Mouse (Mus musculus): ENCODE measurements around the gene Slc7a15. TPM values are rescaled to one million over a fixed set of nuclear protein-coding genes. Genes with fewer than 3 reads are reported as not detected.
A peak's percentile ranks its signal among the peaks of the same experiment; 100 is the strongest.

Slc7a15 gene
- polyA plus RNA-seq, 1 experiment: 0.16 TPM

GRCm38 (mm10) chr12:8510317-8510988 is 88.4 kb downstream of the Slc7a15 start:
- TF ChIP-seq POLR2A (IDR thresholded peaks at IDR 0.05; ENCODE audit: control insufficient read depth, extremely low read depth, insufficient read depth, low read length, poor library complexity) (no peak), CTCF (IDR thresholded peaks at IDR 0.05; ENCODE audit: borderline replicate concordance, control insufficient read depth, extremely low read depth, insufficient read depth, low read length, poor library complexity) (no peak)
- Histone ChIP-seq H3K4me3 (ENCODE audit: control insufficient read depth, insufficient read depth, low read length) (no peak overlapping the region), H3K27ac (ENCODE audit: control insufficient read depth, insufficient read depth, low read length) (no peak overlapping the region), H3K4me1 (replicated peaks; ENCODE audit: control insufficient read depth, insufficient read depth, low read length) (no peaks in the 10 kb centered on the region), H3K36me3 (ENCODE audit: control insufficient read depth, insufficient read depth, low read length) (no peaks in the 10 kb centered on the region), H3K27me3 (ENCODE audit: control insufficient read depth, insufficient read depth, low read length) (no peaks in the 10 kb centered on the region)
- no peak for DNase-seq
- WGBS: 79% methylated on average over 6 of the region's 6 CpGs

GRCm38 (mm10) chr12:8509693-8510092 is 89.2 kb downstream of the Slc7a15 start:
- no peak overlapping the region for H3K27ac ChIP-seq (ENCODE audit: control insufficient read depth, insufficient read depth, low read length)
- H3K36me3 ChIP-seq (ENCODE audit: control insufficient read depth, insufficient read depth, low read length): no peaks in the 10 kb centered on the region
- WGBS: 87% methylated on average over 5 of the region's 5 CpGs
- TF ChIP-seq CTCF (IDR thresholded peaks at IDR 0.05; ENCODE audit: borderline replicate concordance, control insufficient read depth, extremely low read depth, insufficient read depth, low read length, poor library complexity) (no peak), POLR2A (IDR thresholded peaks at IDR 0.05; ENCODE audit: control insufficient read depth, extremely low read depth, insufficient read depth, low read length, poor library complexity) (no peak)
- no peaks in the 10 kb centered on the region for H3K27me3 ChIP-seq (ENCODE audit: control insufficient read depth, insufficient read depth, low read length)
- no peak overlapping the region for H3K4me3 ChIP-seq (ENCODE audit: control insufficient read depth, insufficient read depth, low read length)
- H3K4me1 ChIP-seq (replicated peaks; ENCODE audit: control insufficient read depth, insufficient read depth, low read length): no peaks in the 10 kb centered on the region
- no peak for DNase-seq

DNA sequence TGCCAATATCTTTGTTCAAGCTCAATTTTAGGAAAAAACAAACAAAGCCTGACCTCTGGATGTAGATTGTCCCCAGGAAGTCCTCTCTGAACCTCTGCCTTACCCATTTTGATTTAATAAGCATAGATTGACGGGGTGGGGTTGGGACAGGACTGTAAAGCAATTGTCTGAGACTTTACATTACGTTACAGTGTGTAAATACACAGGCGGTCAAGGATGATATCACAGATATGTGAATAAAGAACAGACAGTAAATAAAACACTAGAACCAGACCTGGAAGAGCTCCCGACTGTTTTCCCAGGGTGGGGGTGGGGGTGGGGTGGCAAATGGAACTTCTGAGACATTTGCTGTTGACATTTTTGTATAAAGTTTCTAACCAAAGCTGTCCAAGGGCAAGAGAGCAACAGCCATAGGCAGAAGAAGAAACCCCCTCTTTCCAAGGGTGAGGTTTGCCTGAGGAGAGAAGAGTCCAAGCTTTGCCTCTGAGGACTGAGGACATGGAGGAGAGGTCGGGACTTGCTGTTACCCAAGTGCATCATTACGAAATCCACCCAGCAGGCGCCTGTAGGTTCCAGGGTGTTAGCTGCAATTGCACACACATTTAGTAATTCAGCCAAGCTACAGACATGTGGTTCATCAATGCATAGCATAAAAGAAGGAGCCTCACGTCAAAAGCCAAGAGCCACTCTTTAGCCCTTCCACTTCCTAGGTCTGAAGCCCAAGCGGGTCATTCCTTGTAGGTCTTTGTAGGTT is 91.7 kb downstream of the Slc7a15 start:
- Histone ChIP-seq H3K27ac (ENCODE audit: control insufficient read depth, insufficient read depth, low read length) (no peak overlapping the region), H3K36me3 (ENCODE audit: control insufficient read depth, insufficient read depth, low read length) (no peaks in the 10 kb centered on the region), H3K4me1 (replicated peaks; ENCODE audit: control insufficient read depth, insufficient read depth, low read length) (no peaks in the 10 kb centered on the region), H3K27me3 (ENCODE audit: control insufficient read depth, insufficient read depth, low read length) (no peaks in the 10 kb centered on the region), H3K4me3 (ENCODE audit: control insufficient read depth, insufficient read depth, low read length) (no peak overlapping the region)
- TF ChIP-seq POLR2A (IDR thresholded peaks at IDR 0.05; ENCODE audit: control insufficient read depth, extremely low read depth, insufficient read depth, low read length, poor library complexity): no peak
- TF ChIP-seq CTCF (IDR thresholded peaks at IDR 0.05; ENCODE audit: borderline replicate concordance, control insufficient read depth, extremely low read depth, insufficient read depth, low read length, poor library complexity): no peak
- DNase-seq: no peak
- WGBS: 87% methylated on average over 9 of the region's 9 CpGs

DNA sequence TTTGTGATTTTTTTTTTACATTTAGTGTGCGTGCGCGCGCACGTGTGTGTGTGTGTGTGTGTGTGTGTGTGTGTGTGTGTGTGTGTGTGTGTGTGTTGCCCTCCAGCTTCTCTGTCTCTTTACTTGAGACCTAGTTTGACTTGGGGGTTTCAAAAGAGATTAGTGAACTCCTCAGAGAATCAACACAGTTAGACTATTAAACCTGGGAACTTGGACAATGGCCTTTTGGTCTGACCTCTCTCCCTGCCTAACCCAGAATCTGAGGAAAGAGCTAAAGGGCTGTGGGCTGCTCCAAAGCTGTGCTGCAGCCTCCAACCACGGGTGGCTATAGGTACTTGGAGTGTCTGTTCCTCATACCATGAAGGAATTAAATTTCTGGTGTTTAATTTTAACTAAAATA is 94.7 kb downstream of the Slc7a15 start:
- 86% methylated on average over 6 of the region's 6 CpGs for WGBS
- H3K27ac ChIP-seq (ENCODE audit: control insufficient read depth, insufficient read depth, low read length): no peak overlapping the region
- no peak for TF ChIP-seq CTCF (IDR thresholded peaks at IDR 0.05; ENCODE audit: borderline replicate concordance, control insufficient read depth, extremely low read depth, insufficient read depth, low read length, poor library complexity)
- TF ChIP-seq POLR2A (IDR thresholded peaks at IDR 0.05; ENCODE audit: control insufficient read depth, extremely low read depth, insufficient read depth, low read length, poor library complexity): no peak
- H3K4me1 ChIP-seq (replicated peaks; ENCODE audit: control insufficient read depth, insufficient read depth, low read length): peaks cover 16% of the 10 kb centered on the region
- no peak for DNase-seq
- H3K36me3 ChIP-seq (ENCODE audit: control insufficient read depth, insufficient read depth, low read length): no peaks in the 10 kb centered on the region
- H3K27me3 ChIP-seq (ENCODE audit: control insufficient read depth, insufficient read depth, low read length): peaks cover under 1% of the 10 kb centered on the region; the same call in 1 of the 2 replicates
- H3K4me3 ChIP-seq (ENCODE audit: control insufficient read depth, insufficient read depth, low read length): no peak overlapping the region

DNA sequence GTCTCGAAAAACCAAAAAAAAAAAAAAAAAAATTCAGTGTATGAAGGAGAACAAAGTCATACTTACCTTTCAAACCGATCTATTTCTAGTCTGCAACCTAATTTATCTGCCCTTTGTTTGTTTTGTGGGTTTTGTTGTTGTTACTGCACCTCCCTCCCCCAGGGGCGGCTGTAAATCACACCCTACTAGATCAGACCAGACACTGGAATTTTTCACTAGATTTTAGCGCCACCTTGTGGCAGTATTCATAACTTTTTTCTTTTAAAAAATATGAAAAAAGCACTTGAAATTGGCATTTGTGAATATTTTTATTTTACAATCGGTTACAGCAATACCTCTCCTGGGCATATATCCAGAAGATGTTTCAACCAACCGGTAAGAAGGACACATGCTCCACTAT is 96.3 kb downstream of the Slc7a15 start:
- 14% methylated on average over 6 of the region's 6 CpGs for WGBS
- Histone ChIP-seq H3K4me1 (replicated peaks; ENCODE audit: control insufficient read depth, insufficient read depth, low read length) (peaks cover 19% of the 10 kb centered on the region), H3K36me3 (ENCODE audit: control insufficient read depth, insufficient read depth, low read length) (no peaks in the 10 kb centered on the region), H3K4me3 (ENCODE audit: control insufficient read depth, insufficient read depth, low read length) (no peak overlapping the region), H3K27ac (ENCODE audit: control insufficient read depth, insufficient read depth, low read length) (no peak overlapping the region), H3K27me3 (ENCODE audit: control insufficient read depth, insufficient read depth, low read length) (peaks cover 5% of the 10 kb centered on the region; the same call in 1 of the 2 replicates)
- TF ChIP-seq CTCF (IDR thresholded peaks at IDR 0.05; ENCODE audit: borderline replicate concordance, control insufficient read depth, extremely low read depth, insufficient read depth, low read length, poor library complexity): no peak
- TF ChIP-seq POLR2A (IDR thresholded peaks at IDR 0.05; ENCODE audit: control insufficient read depth, extremely low read depth, insufficient read depth, low read length, poor library complexity): no peak
- DNase-seq: peak; percentile 26

- no peak for TF ChIP-seq POLR2A (IDR thresholded peaks at IDR 0.05; ENCODE audit: control insufficient read depth, extremely low read depth, insufficient read depth, low read length, poor library complexity)
- Histone ChIP-seq H3K36me3 (ENCODE audit: control insufficient read depth, insufficient read depth, low read length) (no peaks in the 10 kb centered on the region), H3K4me1 (replicated peaks; ENCODE audit: control insufficient read depth, insufficient read depth, low read length) (peaks cover 19% of the 10 kb centered on the region), H3K27ac (ENCODE audit: control insufficient read depth, insufficient read depth, low read length) (no peak overlapping the region), H3K27me3 (ENCODE audit: control insufficient read depth, insufficient read depth, low read length) (peaks cover 5% of the 10 kb centered on the region; the same call in 1 of the 2 replicates), H3K4me3 (ENCODE audit: control insufficient read depth, insufficient read depth, low read length) (no peak overlapping the region)
- DNase-seq: no peak
- 76% methylated on average over 14 of the region's 14 CpGs for WGBS
Observed at GRCm38 (mm10) chr12:8501571-8502305, 97.1 kb downstream of the Slc7a15 start.

Measured in thymus, adult 2 months (tissue).